Mouse (Mus musculus) stomach, postnatal 0 days (tissue): ENCODE data around the gene Gm28047. TPM values are rescaled to one million over a fixed set of nuclear protein-coding genes. Genes with fewer than 3 reads are reported as not detected.

Source experiments
- ATAC-seq: fragments of 200-750 bp; cut with Nextera tagmentation; 2 replicates; pipeline ENCODE4 v1.8.0; 2017; ENCODE audit not compliant: low FRiP score, low TSS enrichment
- DNase-seq: peaks from one replicate; pipeline ENCODE4 v3.0.0-alpha.2; 2016; ENCODE audit warnings: low spot score
- H3K27ac ChIP-seq: fragments of 300-500 bp; sonication (generic); replicated peaks from 2 replicates; pipeline ENCODE4 v1.5.1; 2014; ENCODE audit warnings: mild to moderate bottlenecking, control low read depth
- H3K27me3 ChIP-seq: fragments of 300-500 bp; sonication (generic); 2 replicates; pipeline ENCODE4 v1.6.1; 2014; ENCODE audit warnings: low read length; ENCODE audit not compliant: control insufficient read depth, insufficient read depth
- H3K36me3 ChIP-seq: fragments of 300-500 bp; sonication (generic); 2 replicates; pipeline ENCODE4 v1.6.1; 2014; ENCODE audit warnings: low read length, mixed read lengths; ENCODE audit not compliant: control insufficient read depth, insufficient read depth
- H3K4me1 ChIP-seq: fragments of 300-500 bp; sonication (generic); replicated peaks from 2 replicates; pipeline ENCODE4 v1.6.1; 2014; ENCODE audit warnings: antibody characterized with exemption; ENCODE audit not compliant: control insufficient read depth, insufficient read depth
- H3K4me2 ChIP-seq: fragments of 300-500 bp; sonication (generic); replicated peaks from 2 replicates; pipeline ENCODE4 v1.6.1; 2014; ENCODE audit warnings: low read depth, mild to moderate bottlenecking, control low read depth, moderate library complexity
- H3K4me3 ChIP-seq: fragments of 300-500 bp; sonication (generic); 2 replicates; pipeline ENCODE4 v1.5.1; 2014; ENCODE audit warnings: low read depth, low read length, control low read depth
- H3K9ac ChIP-seq: fragments of 300-500 bp; sonication (generic); 2 replicates; pipeline ENCODE4 v1.6.1; 2014; ENCODE audit warnings: mild to moderate bottlenecking, low read length, control low read depth, mixed read lengths
- H3K9me3 ChIP-seq: fragments of 300-500 bp; sonication (generic); 2 replicates; pipeline ENCODE4 v1.6.1; 2016; ENCODE audit warnings: low read length; ENCODE audit not compliant: control insufficient read depth
- CTCF ChIP-seq: IDR thresholded peaks from 2 replicates; pipeline ENCODE4 v1.5.1; 2016; ENCODE audit warnings: antibody characterized with exemption, low read depth, mild to moderate bottlenecking, moderate library complexity
- EP300 ChIP-seq: optimal IDR thresholded peaks from 2 replicates; pipeline ENCODE3; 2016; ENCODE audit warnings: antibody characterized with exemption
- WGBS: fragments of 180-500 bp; shearing (Covaris S2); extraction: QIAGEN DNeasy Blood & Tissue Kit; methylation state at CpG from one replicate; pipeline ENCODE4 v1.1.7; 2014; 5-methylcytosine and 5-hydroxymethylcytosine counted together
- microRNA counts: library from miRNA; unstranded; fragments of <30 nt; microRNA quantifications from one replicate; lab custom pipeline; 2015
- microRNA-seq: library from miRNA; unstranded; fragments of <30 nt; microRNA quantifications from one replicate; pipeline ENCODE4, GENCODE M21; 2016
- polyA plus RNA-seq: library from polyadenylated mRNA; unstranded; fragments of >200 nt; fragmentation: Nextera tagmentation; extraction: Ambion mirVana; gene quantifications from 2 replicates; pipeline ENCODE4 v1.2.1, GENCODE M21; 2015

The Gm28047 gene
- polyA plus RNA-seq, 1 experiment from 2014 or later = not detected

GRCm38 (mm10) chr15:102487664-102488063, 137.2 kb downstream of the Gm28047 start:
- peaks cover 43% of the 10 kb centered on the region for H3K36me3 ChIP-seq
- H3K27me3 ChIP-seq = no peaks in the 10 kb centered on the region
- H3K4me1 ChIP-seq = no peaks in the 10 kb centered on the region
- TF ChIP-seq CTCF (no peak), EP300 (no peak)
- no peak for DNase-seq
- H3K9ac ChIP-seq = no peak overlapping the region
- no peak overlapping the region for H3K4me3 ChIP-seq
- H3K27ac ChIP-seq = no peak overlapping the region
- no peak for ATAC-seq
- 34% methylated on average over 1 of the region's 1 CpGs for WGBS
- H3K4me2 ChIP-seq = no peak overlapping the region
- no peaks in the 10 kb centered on the region for H3K9me3 ChIP-seq

GRCm38 (mm10) chr15:102485853-102486252, 139.0 kb downstream of the Gm28047 start:
- Histone ChIP-seq H3K4me3 (no peak overlapping the region), H3K4me2 (no peak overlapping the region), H3K27ac (no peak overlapping the region), H3K9me3 (no peaks in the 10 kb centered on the region), H3K36me3 (peaks cover 36% of the 10 kb centered on the region), H3K4me1 (no peaks in the 10 kb centered on the region), H3K27me3 (no peaks in the 10 kb centered on the region), H3K9ac (no peak overlapping the region)
- TF ChIP-seq EP300 (no peak), CTCF (no peak)
- no peak for DNase-seq
- no peak for ATAC-seq
- WGBS = 91% methylated on average over 12 of the region's 12 CpGs

- Histone ChIP-seq H3K4me2 (no peak overlapping the region), H3K4me1 (no peaks in the 10 kb centered on the region), H3K36me3 (peaks cover 22% of the 10 kb centered on the region), H3K27me3 (no peaks in the 10 kb centered on the region), H3K9me3 (no peaks in the 10 kb centered on the region), H3K9ac (no peak overlapping the region), H3K4me3 (no peak overlapping the region), H3K27ac (no peak overlapping the region)
- ATAC-seq (no peak), DNase-seq (no peak)
- TF ChIP-seq CTCF (no peak), EP300 (no peak)
- WGBS = 75% methylated on average over 3 of the region's 3 CpGs
Observed at GRCm38 (mm10) chr15:102483136-102483535, 141.7 kb downstream of the Gm28047 start.

- Histone ChIP-seq H3K27ac (no peak overlapping the region), H3K4me1 (no peaks in the 10 kb centered on the region), H3K9ac (no peak overlapping the region), H3K27me3 (no peaks in the 10 kb centered on the region), H3K9me3 (no peaks in the 10 kb centered on the region), H3K4me3 (no peak overlapping the region), H3K36me3 (no peaks in the 10 kb centered on the region; the same call in 1 of the 2 replicates), H3K4me2 (no peak overlapping the region)
- DNase-seq = no peak
- no peak for ATAC-seq
- WGBS = 92% methylated on average over 2 of the region's 2 CpGs
- TF ChIP-seq EP300 (no peak), CTCF (no peak)
Observed at GRCm38 (mm10) chr15:102474520-102474919, 150.3 kb downstream of the Gm28047 start.

MicroRNAs encoded within 50 kb of the gene (microRNA counts, 519-probe panel; counts per million panel counts)
- not detected for microRNA mmu-miR-688 (lab: Ali Mortazavi, UCI)

Small RNA genes within 50 kb of the gene (microRNA-seq; reads per million reads assigned to microRNA genes)
- gene Mir688 = not detected

Other genes with a start within 250 kb of the Gm28047 start
- gene Sp1, start 218.9 kb downstream of the Gm28047 start, polyA plus RNA-seq = 4.4 and 4.7 TPM in 2 replicates
- gene Amhr2, start 179.7 kb downstream of the Gm28047 start, polyA plus RNA-seq = 0.42 and 0.80 TPM in 2 replicates
- gene Prr13, start 166.0 kb downstream of the Gm28047 start, polyA plus RNA-seq = 339 and 365 TPM in 2 replicates
- gene Pcbp2, start 154.5 kb downstream of the Gm28047 start, polyA plus RNA-seq = 90.7 and 96.2 TPM in 2 replicates
- not detected in 2 replicates for gene Gm10337, start 121.3 kb downstream of the Gm28047 start, polyA plus RNA-seq
- 3.3 and 3.9 TPM in 2 replicates for gene Map3k12, start 108.0 kb downstream of the Gm28047 start, polyA plus RNA-seq
- 41.7 and 44.3 TPM in 2 replicates for gene Tarbp2, start 106.9 kb downstream of the Gm28047 start, polyA plus RNA-seq
- 1.1 and 1.3 TPM in 2 replicates for gene Npff, start 100.1 kb downstream of the Gm28047 start, polyA plus RNA-seq
- 17.0 and 17.3 TPM in 2 replicates for gene Atf7, start 397 bp upstream of the Gm28047 start, polyA plus RNA-seq
- gene Atp5g2, start 47.3 kb upstream of the Gm28047 start, polyA plus RNA-seq = 66.6 and 71.4 TPM in 2 replicates
- 25.5 and 27.6 TPM in 2 replicates for gene Calcoco1, start 97.1 kb upstream of the Gm28047 start, polyA plus RNA-seq